Mouse (Mus musculus): Measurements from ENCODE around the gene Taar7e.
"Not testable (repeated sequence)": the region's sequence is repeated elsewhere in the genome, so short reads cannot be mapped to it uniquely, and the experiment has no call there.

Taar7e gene

GRCm38 (mm10) chr10:24037314-24037713 lies at the start of gene Taar7e:
Taar7e (plus strand) TSS chr10:24037614.
- no peak for DNase-seq

- DNase-seq, result no peak
Observed at GRCm38 (mm10) chr10:23993381-23993780, 44.0 kb upstream of the Taar7e start, which contains the start of gene Taar7a. Taar7a (minus strand) TSS chr10:23993481.

GRCm38 (mm10) chr10:23999639-24000038 lies 37.8 kb upstream of the Taar7e start, which contains the start of gene Taar7b:
Taar7b (plus strand) TSS chr10:23999939.
- DNase-seq, result no peak

- no peak for DNase-seq
Observed at GRCm38 (mm10) chr10:24006442-24006841, 31.0 kb upstream of the Taar7e start.

GRCm38 (mm10) chr10:24007034-24007433 lies 30.4 kb upstream of the Taar7e start:
- no peak for DNase-seq

GRCm38 (mm10) chr10:24008143-24008542 lies 29.3 kb upstream of the Taar7e start:
- no peak for DNase-seq

GRCm38 (mm10) chr10:24026922-24027321 lies 10.5 kb upstream of the Taar7e start, which contains the start of gene Taar7d:
Taar7d (plus strand) TSS chr10:24027222.
- DNase-seq, result no peak

- no peak for DNase-seq
Observed at GRCm38 (mm10) chr10:24031347-24031746, 6.1 kb upstream of the Taar7e start.

- no peak for DNase-seq
Observed at GRCm38 (mm10) chr10:24040120-24040869, 2.9 kb downstream of the Taar7e start.

- no peak for DNase-seq
Observed at GRCm38 (mm10) chr10:24049210-24049609, 11.8 kb downstream of the Taar7e start, which contains the start of gene Taar7f. Taar7f (plus strand) TSS chr10:24049510.

- no peak for DNase-seq
Observed at GRCm38 (mm10) chr10:24052039-24052438, 14.6 kb downstream of the Taar7e start.

- no peak for DNase-seq
Observed at GRCm38 (mm10) chr10:24058986-24059385, 21.6 kb downstream of the Taar7e start.

GRCm38 (mm10) chr10:24074751-24075150 lies 37.3 kb downstream of the Taar7e start:
- DNase-seq, result not testable (repeated sequence)

GRCm38 (mm10) chr10:24076200-24076599 lies 38.8 kb downstream of the Taar7e start, which contains the start of gene Taar8a:
Taar8a (plus strand) TSS chr10:24076500.
- DNase-seq, result not testable (repeated sequence)

GRCm38 (mm10) chr10:24080166-24080565 lies 42.8 kb downstream of the Taar7e start:
- peak; percentile 66 to 70 for DNase-seq

- DNase-seq, result no peak
Observed at GRCm38 (mm10) chr10:24085936-24086335, 48.5 kb downstream of the Taar7e start.

GRCm38 (mm10) chr10:24086555-24086954 lies 49.1 kb downstream of the Taar7e start:
- DNase-seq, result no peak

GRCm38 (mm10) chr10:24087168-24087567 lies 49.8 kb downstream of the Taar7e start:
- DNase-seq, result no peak

All from cerebellum, postnatal 14 days (tissue).